Mouse (Mus musculus): ENCODE data around the gene Kif13a. TPM values are rescaled to one million over a fixed set of nuclear protein-coding genes. Genes with fewer than 3 reads are reported as not detected.

Gene Kif13a
- polyA plus RNA-seq, 1 experiment from 2014 or later = 38.7 TPM

DNA sequence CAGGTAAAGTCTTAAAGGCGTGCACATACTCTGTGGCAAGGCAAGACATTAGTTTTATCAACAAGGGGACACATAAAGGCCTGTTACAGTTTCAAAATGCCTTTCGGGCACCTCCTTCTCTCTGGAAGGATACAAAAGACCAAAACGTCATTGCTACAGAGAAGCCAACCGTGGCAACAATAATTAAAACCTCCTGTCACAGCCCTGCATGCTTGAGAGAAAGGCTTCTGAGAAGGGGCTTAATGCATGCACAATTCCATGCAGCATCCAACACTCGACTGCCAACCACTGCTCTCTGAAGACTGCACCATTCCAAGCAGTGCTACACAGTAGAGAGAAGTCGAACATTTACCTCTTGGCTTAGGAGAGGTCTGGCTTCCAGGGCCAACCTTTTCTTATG lies 168.7 kb downstream of the Kif13a start:
- TF ChIP-seq CTCF (IDR thresholded peaks at IDR 0.05) = no peak
- ATAC-seq (no peak), DNase-seq (ENCODE audit: low read depth, low spot score) (no peak)
- POLR2A ChIA-PET = no interaction called here
- in situ Hi-C loops (cut with MboI; ENCODE audit: low pct_unique_long_range_greater_than_20kb) = no loop called here
- CTCF ChIA-PET = no interaction called here
- H3K27me3 ChIP-seq = no peaks in the 10 kb centered on the region

- in situ Hi-C loops (cut with MboI; ENCODE audit: low pct_unique_long_range_greater_than_20kb) = no loop called here
- no peaks in the 10 kb centered on the region for H3K27me3 ChIP-seq
- ATAC-seq (no peak), DNase-seq (ENCODE audit: low read depth, low spot score) (no peak)
- no peak for TF ChIP-seq CTCF (IDR thresholded peaks at IDR 0.05)
- ChIA-PET CTCF (no interaction called here), POLR2A (interaction anchor here (0.6 kb wide), 1 partner anchor 22 kb away, joined by 3 read pairs; no protein-coding TSS in a partner anchor)
Observed at GRCm38 (mm10) chr13:46759281-46759809, 170.3 kb downstream of the Kif13a start.

DNA sequence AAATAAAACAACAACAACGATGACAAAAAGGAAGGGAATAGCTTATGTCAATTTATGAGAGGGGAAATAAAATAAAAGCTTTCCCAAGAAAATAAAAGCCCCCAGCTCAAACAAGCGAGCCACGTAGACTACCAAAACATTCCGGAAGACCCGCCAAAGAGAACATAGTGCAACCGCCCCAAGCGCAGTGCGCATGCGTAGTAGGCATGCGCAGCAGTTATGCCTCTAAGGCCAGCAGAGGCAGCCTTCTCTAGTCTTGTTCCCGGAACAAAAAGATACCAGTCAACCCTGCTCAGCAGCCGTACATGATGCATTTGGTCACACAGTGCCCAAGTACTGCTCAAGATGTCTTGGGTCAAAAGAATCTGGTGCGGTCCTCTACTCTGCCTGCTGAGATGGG lies 171.0 kb downstream of the Kif13a start:
- no peak for DNase-seq (ENCODE audit: low read depth, low spot score)
- no peak for ATAC-seq
- in situ Hi-C loops (cut with MboI; ENCODE audit: low pct_unique_long_range_greater_than_20kb) = no loop called here
- CTCF ChIA-PET = interaction anchor here (1.0 to 1.4 kb wide), 3 partner anchors 13 to 16 kb away, joined by 3 to 4 read pairs (median 3); no protein-coding TSS in a partner anchor
- TF ChIP-seq CTCF (IDR thresholded peaks at IDR 0.05) = no peak
- no peaks in the 10 kb centered on the region for H3K27me3 ChIP-seq
- POLR2A ChIA-PET = no interaction called here

DNA sequence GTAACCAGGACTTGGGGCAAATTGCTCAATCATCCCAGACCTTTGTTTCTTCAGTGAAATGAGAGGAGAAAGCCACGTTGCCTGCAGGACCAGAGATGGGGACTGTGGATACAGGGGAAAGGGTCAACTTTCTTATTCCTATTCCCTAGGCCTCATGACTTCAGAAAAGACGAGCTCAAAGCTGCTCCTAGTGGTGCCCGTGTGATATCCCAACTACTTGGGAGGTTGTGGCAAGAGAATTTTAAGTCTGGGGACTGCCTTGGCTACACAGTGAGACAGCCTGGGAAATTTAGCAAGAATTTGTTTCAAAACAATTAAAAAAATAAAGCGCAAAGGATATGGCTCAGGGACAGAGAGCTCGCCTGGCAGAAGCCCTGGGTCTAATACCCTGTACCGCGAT lies 171.7 kb downstream of the Kif13a start:
- ATAC-seq (no peak), DNase-seq (ENCODE audit: low read depth, low spot score) (no peak)
- ChIA-PET CTCF (interaction anchor here (1.0 to 1.4 kb wide), 3 partner anchors 13 to 17 kb away, joined by 3 to 4 read pairs (median 3); no protein-coding TSS in a partner anchor), POLR2A (no interaction called here)
- TF ChIP-seq CTCF (IDR thresholded peaks at IDR 0.05) = no peak
- no peaks in the 10 kb centered on the region for H3K27me3 ChIP-seq
- in situ Hi-C loops (cut with MboI; ENCODE audit: low pct_unique_long_range_greater_than_20kb) = no loop called here

DNA sequence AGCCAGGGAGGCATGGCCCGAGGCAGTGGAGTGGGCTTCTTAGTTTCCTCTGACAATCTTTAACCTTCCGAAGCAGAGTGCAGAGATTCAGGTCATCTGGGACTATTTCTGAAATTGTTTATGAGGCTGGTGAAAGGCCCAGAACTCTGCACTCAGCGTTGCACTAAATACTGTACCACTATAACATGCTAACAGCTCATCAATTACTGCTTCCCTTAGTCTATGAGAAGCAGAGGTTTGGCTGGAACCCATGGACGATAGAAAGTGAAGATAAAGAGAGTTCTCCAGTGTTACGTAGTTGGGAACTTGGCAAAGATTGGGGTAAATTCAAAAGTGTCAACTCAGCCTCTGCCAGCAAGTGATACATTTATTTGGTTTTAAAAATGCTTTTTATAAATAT lies 176.4 kb downstream of the Kif13a start:
- ChIA-PET POLR2A (no interaction called here), CTCF (interaction anchor here (2.9 kb wide), 1 partner anchor 29 kb away, joined by 7 read pairs; no protein-coding TSS in a partner anchor)
- H3K27me3 ChIP-seq = no peaks in the 10 kb centered on the region
- no peak for TF ChIP-seq CTCF (IDR thresholded peaks at IDR 0.05)
- in situ Hi-C loops (cut with MboI; ENCODE audit: low pct_unique_long_range_greater_than_20kb) = no loop called here
- ATAC-seq (no peak), DNase-seq (ENCODE audit: low read depth, low spot score) (no peak)

DNA sequence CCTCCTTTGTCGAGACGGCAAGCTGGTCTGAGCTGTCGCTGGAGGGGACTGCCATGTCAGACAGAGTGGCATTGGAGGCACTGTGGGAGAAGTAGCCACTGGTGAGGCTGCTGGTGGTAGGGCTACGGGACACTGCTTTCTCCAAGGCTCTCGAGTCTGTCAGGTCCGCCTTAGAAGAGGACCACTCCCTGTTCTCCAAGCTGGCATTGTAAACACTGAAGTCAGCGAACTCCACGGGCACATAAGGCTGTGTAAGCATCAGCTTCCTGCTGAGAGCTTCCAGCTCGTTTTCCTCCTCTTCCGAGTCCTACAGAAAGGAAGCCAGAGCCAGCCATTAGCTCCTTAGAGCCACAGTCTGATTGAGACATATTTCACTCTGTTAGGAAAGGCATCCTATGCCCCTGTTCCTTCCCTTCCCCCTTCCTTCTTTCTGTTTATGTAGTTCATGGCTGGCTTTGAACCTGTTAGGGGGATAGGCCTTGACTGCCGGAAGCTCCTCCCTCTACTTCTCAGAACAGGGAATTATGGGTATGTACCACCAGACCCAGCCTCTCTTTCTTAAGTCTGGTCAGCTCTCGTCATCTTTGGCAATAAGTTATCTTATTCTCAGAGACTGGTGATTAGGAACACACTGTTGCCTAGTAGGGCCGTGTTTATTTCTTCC lies 177.0 kb downstream of the Kif13a start:
- ChIA-PET CTCF (interaction anchor here (2.9 kb wide), 1 partner anchor 28 kb away, joined by 7 read pairs; no protein-coding TSS in a partner anchor), POLR2A (no interaction called here)
- in situ Hi-C loops (cut with MboI; ENCODE audit: low pct_unique_long_range_greater_than_20kb) = no loop called here
- no peak for ATAC-seq
- DNase-seq (ENCODE audit: low read depth, low spot score) = no peak
- no peak for TF ChIP-seq CTCF (IDR thresholded peaks at IDR 0.05)
- H3K27me3 ChIP-seq = no peaks in the 10 kb centered on the region

DNA sequence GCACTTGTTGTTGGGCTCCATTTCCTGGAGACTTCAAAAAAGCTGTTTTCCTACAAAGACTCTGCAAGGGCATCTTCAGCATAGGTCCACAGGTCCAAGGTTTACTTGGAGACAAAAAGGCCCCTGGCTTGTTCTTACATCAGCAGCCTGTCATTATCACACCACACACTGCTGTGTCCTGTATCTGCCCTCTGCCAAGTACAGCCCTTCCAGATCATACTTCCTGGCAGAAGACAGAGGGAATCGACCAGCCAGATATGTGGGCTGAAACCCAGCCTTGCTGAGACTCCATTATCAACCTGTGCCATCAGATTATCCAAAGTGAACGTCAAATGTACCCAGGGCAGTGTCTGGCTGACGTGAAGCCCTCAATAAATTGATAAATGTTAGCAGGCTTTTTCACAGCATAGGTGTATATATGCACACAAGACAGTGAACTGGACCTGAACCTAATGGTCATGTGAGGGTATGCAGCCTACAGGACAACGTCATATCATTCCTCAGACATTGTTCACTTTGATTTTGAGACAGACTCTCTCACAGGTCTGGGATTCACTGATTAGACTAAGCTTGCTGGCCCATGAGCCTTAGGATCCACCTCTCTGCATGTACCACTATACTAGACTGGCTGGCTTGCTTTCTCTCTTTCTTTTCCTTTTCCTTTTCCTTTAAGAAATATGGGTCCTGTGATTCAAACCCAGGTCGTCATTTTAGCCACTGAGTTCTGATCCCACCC lies 181.4 kb downstream of the Kif13a start:
- ATAC-seq (no peak), DNase-seq (ENCODE audit: low read depth, low spot score) (no peak)
- ChIA-PET POLR2A (no interaction called here), CTCF (no interaction called here)
- in situ Hi-C loops (cut with MboI; ENCODE audit: low pct_unique_long_range_greater_than_20kb) = no loop called here
- H3K27me3 ChIP-seq = no peaks in the 10 kb centered on the region
- TF ChIP-seq CTCF (IDR thresholded peaks at IDR 0.05) = no peak

DNA sequence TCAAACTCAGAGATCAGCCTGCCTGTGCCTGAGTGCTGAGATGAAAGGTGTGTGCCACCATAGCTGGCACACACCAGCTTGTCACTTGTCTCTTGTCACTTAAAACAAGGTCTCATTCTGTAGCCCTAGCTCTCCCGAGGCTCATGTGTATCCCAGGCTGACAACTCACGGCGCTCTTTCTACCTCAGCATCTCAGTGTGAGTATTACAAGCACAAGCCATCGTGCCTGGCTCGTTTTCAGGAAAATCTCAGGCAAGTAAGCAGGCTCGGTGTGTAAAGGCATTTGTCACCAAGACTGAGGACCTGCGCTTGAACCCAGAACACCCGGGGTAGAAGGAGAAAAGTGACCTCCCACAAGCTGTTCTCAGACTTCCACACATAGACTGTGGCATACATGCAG lies 185.8 kb downstream of the Kif13a start:
- DNase-seq (ENCODE audit: low read depth, low spot score) (no peak), ATAC-seq (no peak)
- in situ Hi-C loops (cut with MboI; ENCODE audit: low pct_unique_long_range_greater_than_20kb) = no loop called here
- no peak for TF ChIP-seq CTCF (IDR thresholded peaks at IDR 0.05)
- no peaks in the 10 kb centered on the region for H3K27me3 ChIP-seq
- ChIA-PET POLR2A (no interaction called here), CTCF (interaction anchor here (1.1 to 1.5 kb wide), 2 partner anchors 9 to 13 kb away, joined by 3 read pairs; no protein-coding TSS in a partner anchor)

GRCm38 (mm10) chr13:46742367-46742766 lies 187.3 kb downstream of the Kif13a start:
- CTCF ChIA-PET = interaction anchor here (0.7 to 1.5 kb wide), 2 partner anchors 11 to 14 kb away, joined by 3 read pairs; no protein-coding TSS in a partner anchor
- no peak for TF ChIP-seq CTCF (IDR thresholded peaks at IDR 0.05)
- POLR2A ChIA-PET = interaction anchor here (0.6 kb wide), 1 partner anchor 1850 kb away, joined by 3 read pairs; no protein-coding TSS in a partner anchor
- in situ Hi-C loops (cut with MboI; ENCODE audit: low pct_unique_long_range_greater_than_20kb) = no loop called here
- DNase-seq (ENCODE audit: low read depth, low spot score) = no peak
- H3K27me3 ChIP-seq = no peaks in the 10 kb centered on the region
- ATAC-seq = no peak

DNA sequence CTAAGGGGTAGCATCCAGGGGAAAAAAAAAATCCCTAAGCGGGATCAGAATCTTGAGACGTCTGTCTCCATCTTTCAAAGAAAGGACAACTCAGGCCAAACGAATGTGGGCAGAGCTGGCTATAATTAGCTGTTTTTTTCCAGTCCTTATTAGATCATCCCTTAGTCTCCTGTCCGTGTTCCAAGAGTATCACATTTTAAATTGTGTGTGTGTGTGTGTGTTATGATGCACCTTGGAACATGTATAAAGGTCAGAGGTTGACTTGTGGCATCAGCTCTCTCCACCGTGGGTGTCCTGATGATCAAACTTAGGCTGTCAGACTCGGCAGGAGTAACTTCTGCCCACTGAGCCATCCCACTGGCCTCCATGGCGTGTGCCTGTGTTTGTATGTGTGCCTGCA lies 190.2 kb downstream of the Kif13a start:
- no peak for ATAC-seq
- POLR2A ChIA-PET = no interaction called here
- in situ Hi-C loops (cut with MboI; ENCODE audit: low pct_unique_long_range_greater_than_20kb) = no loop called here
- no peaks in the 10 kb centered on the region for H3K27me3 ChIP-seq
- no peak for TF ChIP-seq CTCF (IDR thresholded peaks at IDR 0.05)
- DNase-seq (ENCODE audit: low read depth, low spot score) = no peak
- CTCF ChIA-PET = interaction anchor here (0.6 kb wide), 1 partner anchor 15 kb away, joined by 3 read pairs; no protein-coding TSS in a partner anchor

- in situ Hi-C loops (cut with MboI; ENCODE audit: low pct_unique_long_range_greater_than_20kb) = no loop called here
- ATAC-seq (no peak), DNase-seq (ENCODE audit: low read depth, low spot score) (no peak)
- ChIA-PET CTCF (interaction anchor here (1.0 kb wide), 1 partner anchor 13 kb away, joined by 3 read pairs; no protein-coding TSS in a partner anchor), POLR2A (interaction anchor here (0.6 to 1.3 kb wide), 2 partner anchors 15 to 22 kb away, joined by 3 to 6 read pairs; no protein-coding TSS in a partner anchor)
- no peak for TF ChIP-seq CTCF (IDR thresholded peaks at IDR 0.05)
- H3K27me3 ChIP-seq = no peaks in the 10 kb centered on the region
Observed at GRCm38 (mm10) chr13:46737482-46737881, 192.2 kb downstream of the Kif13a start.

Measured in Patski (cell line).